Mouse (Mus musculus): ENCODE data around the gene Ano2.

Ano2 gene

GRCm38 (mm10) chr6:125737511-125738285 lies 47.5 kb downstream of the Ano2 start:
- intact Hi-C loops (cut with DNase I) = no loop called here

GRCm38 (mm10) chr6:125743203-125744100 lies 53.2 kb downstream of the Ano2 start:
- intact Hi-C loops (cut with DNase I) = no loop called here

- intact Hi-C loops (cut with DNase I) = no loop called here
These were observed 57.2 kb downstream of the Ano2 start for GRCm38 (mm10) chr6:125747322-125747930.

- intact Hi-C loops (cut with DNase I) = no loop called here
These were observed 58.4 kb downstream of the Ano2 start for GRCm38 (mm10) chr6:125748646-125749045.

GRCm38 (mm10) chr6:125762851-125763519 lies 72.8 kb downstream of the Ano2 start:
- intact Hi-C loops (cut with DNase I) = no loop called here

GRCm38 (mm10) chr6:125773256-125773655 lies 83.0 kb downstream of the Ano2 start:
- intact Hi-C loops (cut with DNase I) = no loop called here

- intact Hi-C loops (cut with DNase I) = no loop called here
These were observed 86.1 kb downstream of the Ano2 start for GRCm38 (mm10) chr6:125776291-125776690.

- intact Hi-C loops (cut with DNase I) = no loop called here
These were observed 112.7 kb downstream of the Ano2 start for GRCm38 (mm10) chr6:125802954-125803353.

GRCm38 (mm10) chr6:125803364-125804011 lies 113.3 kb downstream of the Ano2 start:
- intact Hi-C loops (cut with DNase I) = no loop called here

- intact Hi-C loops (cut with DNase I) = no loop called here
These were observed 118.9 kb downstream of the Ano2 start for GRCm38 (mm10) chr6:125808996-125809649.

- intact Hi-C loops (cut with DNase I) = no loop called here
These were observed 121.2 kb downstream of the Ano2 start for GRCm38 (mm10) chr6:125811395-125811794.

- intact Hi-C loops (cut with DNase I) = no loop called here
These were observed 147.9 kb downstream of the Ano2 start for GRCm38 (mm10) chr6:125838121-125838520.

GRCm38 (mm10) chr6:125841284-125841683 lies 151.1 kb downstream of the Ano2 start:
- intact Hi-C loops (cut with DNase I) = no loop called here

GRCm38 (mm10) chr6:125851196-125851595 lies 161.0 kb downstream of the Ano2 start:
- intact Hi-C loops (cut with DNase I) = no loop called here

GRCm38 (mm10) chr6:125858294-125858693 lies 168.1 kb downstream of the Ano2 start:
- intact Hi-C loops (cut with DNase I) = no loop called here

- intact Hi-C loops (cut with DNase I) = no loop called here
These were observed 178.3 kb downstream of the Ano2 start for GRCm38 (mm10) chr6:125868516-125868915.

GRCm38 (mm10) chr6:125871482-125871881 lies 181.3 kb downstream of the Ano2 start:
- intact Hi-C loops (cut with DNase I) = loop anchor here (5.0 kb wide), 1 partner anchor 296 kb away; the partner anchor contains the start of gene Ntf3

- intact Hi-C loops (cut with DNase I) = loop anchor here (5.0 kb wide), 1 partner anchor 293 kb away; the partner anchor contains the start of gene Ntf3
These were observed 184.5 kb downstream of the Ano2 start for GRCm38 (mm10) chr6:125874742-125875141.

GRCm38 (mm10) chr6:125876884-125877283 lies 186.7 kb downstream of the Ano2 start:
- intact Hi-C loops (cut with DNase I) = no loop called here

GRCm38 (mm10) chr6:125878671-125879070 lies 188.5 kb downstream of the Ano2 start:
- intact Hi-C loops (cut with DNase I) = no loop called here

Data from adrenal gland (tissue).